Mouse (Mus musculus) adrenal gland, adult 18-20 months (tissue): Measurements from ENCODE around the gene Papola. TPM values are rescaled to one million over a fixed set of nuclear protein-coding genes. Genes with fewer than 3 reads are reported as not detected.
A peak's percentile ranks its signal among the peaks of the same experiment; 100 is the strongest.
"Not testable (repeated sequence)": the region's sequence is repeated elsewhere in the genome, so short reads cannot be mapped to it uniquely, and the experiment has no call there.

ENCODE experiments used
- DNase-seq, 2 experiments: peaks; one replicate each; pipeline ENCODE4 v3.0.0; 2021 to 2022; ENCODE audit warnings: low spot score in 2 of 2
- total RNA-seq, 2 experiments: library from RNA; stranded (reverse); gene quantifications; 1 replicate in 1 of 2; 2 replicates in 1 of 2; pipeline ENCODE4 v1.2.3; 2021

The Papola gene
- total RNA-seq, 2 experiments from 2014 or later, result 214 to 222 TPM

- DNase-seq, result no peak
Measured at GRCm38 (mm10) chr12:105794896-105795295, 10.4 kb downstream of the Papola start.

- DNase-seq, result no peak
Measured at GRCm38 (mm10) chr12:105798001-105798400, 13.5 kb downstream of the Papola start.

- DNase-seq, result no peak
Measured at GRCm38 (mm10) chr12:105805790-105806189, 21.3 kb downstream of the Papola start.

- no peak for DNase-seq
Measured at GRCm38 (mm10) chr12:105806205-105806604, 21.7 kb downstream of the Papola start.

DNA sequence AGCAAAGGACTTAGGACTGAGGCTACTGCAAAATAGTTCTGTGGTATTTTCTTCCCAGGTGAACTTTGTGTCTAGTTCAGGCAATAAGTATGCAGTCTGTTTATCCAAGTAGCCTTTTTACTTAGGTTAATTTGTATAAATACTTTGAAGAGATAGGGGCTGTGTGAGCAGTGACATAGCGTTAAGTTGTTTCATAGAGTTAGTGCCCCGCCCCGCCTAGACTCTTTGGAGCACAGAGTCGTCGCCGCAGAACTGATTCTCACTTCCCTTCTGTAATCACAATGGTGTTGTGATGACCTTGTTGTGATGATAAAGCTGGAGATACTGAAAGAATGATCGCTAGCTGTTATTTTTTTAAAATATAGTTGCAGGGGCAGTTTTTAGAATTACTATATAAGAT is 22.9 kb downstream of the Papola start:
- no peak for DNase-seq

DNA sequence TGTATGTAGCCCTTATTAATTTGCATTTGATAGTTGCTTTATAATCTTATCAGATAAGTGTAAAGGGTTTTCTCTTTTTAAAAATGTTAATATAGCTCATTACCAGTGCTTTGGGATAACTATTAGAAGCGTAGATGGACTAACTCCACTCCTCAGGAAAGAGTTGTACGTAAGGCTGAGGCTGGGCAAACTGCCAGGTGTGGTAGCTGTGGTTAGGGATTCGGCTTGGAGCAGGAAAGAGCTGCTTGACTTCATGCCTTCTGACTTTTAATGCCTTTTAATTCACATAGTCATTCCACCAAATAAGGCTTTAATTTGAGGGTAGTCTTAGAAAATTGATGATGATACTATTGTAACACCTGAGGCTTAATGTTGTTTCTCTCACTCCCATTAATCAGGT is 24.5 kb downstream of the Papola start:
- DNase-seq, result no peak

- DNase-seq, result no peak
Measured at GRCm38 (mm10) chr12:105810608-105811007, 26.1 kb downstream of the Papola start.

DNA sequence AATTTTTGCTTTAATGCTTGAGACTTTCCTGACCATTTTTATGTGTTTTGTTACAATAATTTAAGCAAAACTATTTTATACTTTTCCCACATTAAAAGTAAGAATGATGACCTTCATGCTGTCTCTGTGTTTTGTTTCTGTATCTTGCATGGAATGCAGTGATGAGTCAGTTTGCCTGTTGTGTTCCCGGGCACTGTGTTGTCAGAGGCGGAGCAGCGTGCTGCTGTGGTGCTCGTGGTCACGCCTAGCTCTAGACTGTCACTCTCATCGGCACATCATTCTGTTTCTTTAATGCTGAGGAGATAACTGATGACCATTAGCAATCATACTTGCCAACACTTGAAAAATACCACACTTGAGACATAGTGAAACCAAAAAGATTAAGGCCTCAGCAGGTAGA is 29.5 kb downstream of the Papola start:
- peak in 1 of 2 experiments; percentile 17 for DNase-seq

GRCm38 (mm10) chr12:105823472-105823871 is 39.0 kb downstream of the Papola start:
- DNase-seq, result no peak

DNA sequence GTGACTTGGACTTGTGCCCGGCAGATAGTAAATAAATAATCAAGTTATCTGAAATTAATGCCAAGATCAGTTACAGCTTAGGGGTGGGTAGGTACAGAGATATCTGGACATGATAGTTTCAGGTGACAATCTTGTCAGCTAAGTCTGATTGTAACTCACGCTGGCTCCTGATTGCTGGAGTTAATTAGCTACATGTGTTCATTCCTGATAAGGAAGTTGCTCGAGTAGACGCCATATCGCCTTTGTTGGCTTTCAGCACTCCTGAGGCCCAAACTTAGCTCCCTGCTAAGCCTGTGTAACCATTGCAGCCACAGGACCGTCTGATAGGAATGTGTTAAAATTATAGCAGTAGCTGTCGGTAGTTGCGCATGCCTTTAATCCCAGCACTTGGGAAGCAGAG is 40.2 kb downstream of the Papola start:
- DNase-seq, result no peak

GRCm38 (mm10) chr12:105825266-105825665 is 40.8 kb downstream of the Papola start:
- DNase-seq, result no peak

- no peak for DNase-seq
Measured at GRCm38 (mm10) chr12:105832541-105832940, 48.0 kb downstream of the Papola start.

DNA sequence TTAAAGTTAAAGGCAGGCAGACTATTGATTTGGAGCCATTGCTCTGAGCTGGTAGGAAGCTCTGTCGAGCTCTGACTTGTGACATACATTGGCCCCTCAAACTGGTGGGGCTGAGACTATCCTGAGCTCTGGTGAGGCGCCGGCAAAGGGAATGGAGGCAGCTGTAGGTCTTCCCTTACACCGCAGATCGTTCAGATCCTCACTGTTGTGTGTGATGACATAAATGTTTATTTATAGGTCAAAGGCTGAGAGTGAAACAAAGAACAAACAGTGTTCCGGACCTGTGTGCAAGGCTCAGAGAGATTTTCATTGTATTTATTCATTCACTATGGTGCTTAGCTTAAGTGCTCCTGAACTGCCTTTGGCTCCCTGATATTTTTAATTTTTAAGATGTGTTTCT is 50.4 kb downstream of the Papola start:
- no peak for DNase-seq

GRCm38 (mm10) chr12:105835571-105835970 is 51.1 kb downstream of the Papola start:
- no peak for DNase-seq

DNA sequence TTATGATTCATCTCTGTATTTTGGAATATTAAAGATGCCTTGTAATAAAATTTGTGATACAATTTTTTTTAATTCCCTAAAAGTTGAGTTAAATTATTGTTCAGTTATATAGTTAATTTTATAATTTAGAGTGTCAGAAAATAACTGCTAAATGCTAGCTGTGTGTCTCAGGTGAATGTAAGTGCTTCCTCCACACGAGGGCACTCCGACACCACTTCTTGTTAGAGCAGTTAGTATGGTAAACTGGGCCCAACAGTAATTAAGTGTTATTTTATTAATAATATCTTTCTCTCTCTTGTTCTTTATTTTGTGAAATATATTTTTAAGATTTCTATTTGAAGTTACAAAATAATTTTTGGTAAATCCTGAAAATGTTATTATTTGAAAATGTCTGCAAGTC is 51.7 kb downstream of the Papola start:
- DNase-seq, result no peak

DNA sequence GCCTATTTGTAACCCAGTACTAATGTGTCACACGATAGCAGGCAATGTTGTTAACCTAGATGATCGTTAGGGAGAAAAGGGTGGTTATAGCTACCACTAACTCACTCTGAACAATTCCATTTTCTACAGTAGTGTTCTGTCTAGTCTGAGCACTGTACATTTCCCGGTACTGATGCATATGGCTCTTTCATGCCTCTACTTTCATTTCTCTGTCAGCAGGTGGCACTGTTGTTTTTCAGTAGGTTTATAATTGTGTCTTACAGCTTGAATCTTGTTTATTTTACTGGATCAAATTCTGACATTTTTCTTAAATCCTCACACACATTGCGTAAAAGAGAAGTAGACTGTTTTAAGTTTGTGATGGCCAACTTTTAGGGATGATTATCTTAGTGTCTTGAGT is 54.6 kb downstream of the Papola start:
- DNase-seq, result no peak

- not testable (repeated sequence) for DNase-seq
Measured at GRCm38 (mm10) chr12:105840545-105840944, 56.1 kb downstream of the Papola start.

- DNase-seq, result peak in 1 of 2 experiments; percentile 35
Measured at GRCm38 (mm10) chr12:105843243-105844005, 58.9 kb downstream of the Papola start.

- peak; percentile 45 to 60 for DNase-seq
Measured at GRCm38 (mm10) chr12:105844406-105844805, 59.9 kb downstream of the Papola start.

DNA sequence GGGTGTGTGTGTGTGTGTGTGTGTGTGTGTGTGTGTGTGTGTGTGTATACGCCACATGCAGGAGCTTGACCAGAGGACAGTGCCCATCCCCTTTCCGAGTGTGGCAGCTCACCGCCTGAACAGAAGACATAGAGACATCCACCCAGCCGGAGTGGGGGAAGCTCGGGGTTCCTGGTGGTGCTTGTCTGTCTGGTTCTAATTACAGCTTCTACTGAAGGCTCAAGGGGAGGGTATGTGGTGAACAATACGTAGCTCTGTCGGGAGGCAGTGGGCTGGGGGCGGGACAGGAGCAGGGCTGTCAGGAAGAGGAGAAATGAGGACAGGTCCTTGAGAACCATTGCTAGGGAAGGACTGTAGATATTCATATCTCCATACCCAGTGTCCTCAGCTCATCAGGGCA is 64.6 kb downstream of the Papola start:
- DNase-seq, result no peak

- no peak for DNase-seq
Measured at GRCm38 (mm10) chr12:105850675-105851074, 66.2 kb downstream of the Papola start.

- no peak for DNase-seq
Measured at GRCm38 (mm10) chr12:105852798-105853197, 68.3 kb downstream of the Papola start.

DNA sequence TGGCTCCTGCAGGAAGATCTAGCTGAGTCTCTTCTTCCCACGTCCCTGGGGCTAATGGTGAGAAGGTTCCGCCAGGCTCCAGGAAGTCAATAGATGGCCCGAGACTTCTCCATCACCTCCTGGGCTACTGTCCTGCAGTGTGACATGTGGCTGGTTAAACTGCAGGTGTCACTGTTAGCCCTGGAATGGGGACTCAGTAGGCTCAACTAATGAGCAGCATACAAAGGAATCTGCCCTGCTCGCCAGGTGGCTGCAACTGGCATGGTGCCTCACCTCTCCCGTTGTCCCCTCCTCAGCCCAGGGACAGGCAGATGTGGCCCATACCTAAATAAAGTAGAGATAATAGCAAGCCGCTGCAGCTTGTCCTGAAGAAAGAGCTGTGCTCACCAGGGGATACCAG is 70.1 kb downstream of the Papola start:
- DNase-seq, result no peak
